Mouse (Mus musculus) midbrain, embryonic 12.5 days (tissue): ENCODE measurements around the gene Rtn3. TPM values are rescaled to one million over a fixed set of nuclear protein-coding genes. Genes with fewer than 3 reads are reported as not detected.

Experiments used
- ATAC-seq: fragments of 200-750 bp; cut with Nextera tagmentation; 2 replicates; pipeline ENCODE4 v1.8.0; 2017; ENCODE audit warnings: low read depth, moderate TSS enrichment, moderate library complexity; ENCODE audit not compliant: low FRiP score
- H3K27ac ChIP-seq: fragments of 300-500 bp; sonication (generic); replicated peaks from 2 replicates; pipeline ENCODE4 v1.5.1; 2016; ENCODE audit warnings: mild to moderate bottlenecking
- H3K27me3 ChIP-seq: fragments of 300-500 bp; sonication (generic); 2 replicates; pipeline ENCODE4 v1.6.1; 2016; ENCODE audit warnings: mild to moderate bottlenecking
- H3K36me3 ChIP-seq: fragments of 300-500 bp; sonication (generic); 2 replicates; pipeline ENCODE4 v1.6.1; 2016
- H3K4me1 ChIP-seq: fragments of 300-500 bp; sonication (generic); 2 replicates; pipeline ENCODE4 v1.6.1; 2016
- H3K4me2 ChIP-seq: fragments of 300-500 bp; sonication (generic); replicated peaks from 2 replicates; pipeline ENCODE4 v1.6.1; 2016; ENCODE audit warnings: mild to moderate bottlenecking, moderate library complexity
- H3K4me3 ChIP-seq: fragments of 300-500 bp; sonication (generic); 2 replicates; pipeline ENCODE4 v1.5.1; 2016; ENCODE audit warnings: mild to moderate bottlenecking
- H3K9ac ChIP-seq: fragments of 300-500 bp; sonication (generic); replicated peaks from 2 replicates; pipeline ENCODE4 v1.6.1; 2016; ENCODE audit warnings: mild to moderate bottlenecking, moderate library complexity
- H3K9me3 ChIP-seq: fragments of 300-500 bp; sonication (generic); 2 replicates; pipeline ENCODE4 v1.6.1; 2016; ENCODE audit warnings: mild to moderate bottlenecking
- WGBS: fragments of 180-500 bp; shearing (Covaris S2); methylation state at CpG from one replicate; pipeline ENCODE4 v1.1.7; 2016; 5-methylcytosine and 5-hydroxymethylcytosine counted together
- polyA plus RNA-seq: library from polyadenylated mRNA; unstranded; fragments of >200 nt; fragmentation: Nextera tagmentation; extraction: Ambion mirVana; gene quantifications from 2 replicates; pipeline ENCODE4 v1.2.1, GENCODE M21; 2016

The Rtn3 gene
- polyA plus RNA-seq, 1 experiment from 2014 or later = 481 TPM

- H3K27ac ChIP-seq = 0 out of 2 replicates have a peak overlapping the region, but pooled peaks have one; percentile 15
- no peak overlapping the region for H3K9ac ChIP-seq
- WGBS = 83% methylated on average over 5 of the region's 5 CpGs
- H3K27me3 ChIP-seq = no peaks in the 10 kb centered on the region
- H3K4me2 ChIP-seq = no peak overlapping the region
- H3K4me1 ChIP-seq = 0 out of 2 replicates have a peak, but pooled peaks cover 3% of the 10 kb centered on the region
- H3K4me3 ChIP-seq = no peak overlapping the region
- no peaks in the 10 kb centered on the region for H3K9me3 ChIP-seq
- ATAC-seq = no peak
- peaks cover 48% of the 10 kb centered on the region for H3K36me3 ChIP-seq
Measured at GRCm38 (mm10) chr19:7436061-7436970, 46.8 kb downstream of the Rtn3 start.

- no peaks in the 10 kb centered on the region for H3K27me3 ChIP-seq
- H3K4me1 ChIP-seq = 0 out of 2 replicates have a peak, but pooled peaks cover 3% of the 10 kb centered on the region
- H3K4me3 ChIP-seq = no peak overlapping the region
- WGBS = 100% methylated on average over 2 of the region's 2 CpGs
- no peak overlapping the region for H3K4me2 ChIP-seq
- H3K9ac ChIP-seq = no peak overlapping the region
- no peaks in the 10 kb centered on the region for H3K9me3 ChIP-seq
- no peak overlapping the region for H3K27ac ChIP-seq
- peaks cover 56% of the 10 kb centered on the region for H3K36me3 ChIP-seq
- ATAC-seq = no peak
Measured at GRCm38 (mm10) chr19:7434887-7435286, 48.2 kb downstream of the Rtn3 start.

GRCm38 (mm10) chr19:7425398-7425775, 57.7 kb downstream of the Rtn3 start:
- ATAC-seq = no peak
- Histone ChIP-seq H3K9me3 (no peaks in the 10 kb centered on the region), H3K4me3 (no peak overlapping the region), H3K27ac (peak overlapping the region; percentile 79; the same call in 1 of the 2 replicates), H3K9ac (no peak overlapping the region), H3K27me3 (no peaks in the 10 kb centered on the region), H3K4me2 (no peak overlapping the region), H3K36me3 (peaks cover 80% of the 10 kb centered on the region), H3K4me1 (peaks cover 46% of the 10 kb centered on the region)
- 55% methylated on average over 3 of the region's 3 CpGs for WGBS

GRCm38 (mm10) chr19:7424590-7425397, 58.3 kb downstream of the Rtn3 start:
- H3K9me3 ChIP-seq = no peaks in the 10 kb centered on the region
- H3K4me2 ChIP-seq = peak overlapping the region; percentile 80; the same call in 1 of the 2 replicates
- peaks cover 52% of the 10 kb centered on the region for H3K4me1 ChIP-seq
- peak overlapping the region; percentile 100; the same call in 1 of the 2 replicates for H3K9ac ChIP-seq
- no peak overlapping the region for H3K4me3 ChIP-seq
- peak overlapping the region; percentile 79 for H3K27ac ChIP-seq
- no peaks in the 10 kb centered on the region for H3K27me3 ChIP-seq
- H3K36me3 ChIP-seq = peaks cover 83% of the 10 kb centered on the region
- WGBS = 71% methylated on average over 8 of the region's 8 CpGs
- no peak for ATAC-seq

- Histone ChIP-seq H3K4me1 (peaks cover 59% of the 10 kb centered on the region), H3K9me3 (no peaks in the 10 kb centered on the region), H3K36me3 (peaks cover 78% of the 10 kb centered on the region), H3K4me3 (peak overlapping the region; percentile 40; the same call in 1 of the 2 replicates), H3K27me3 (no peaks in the 10 kb centered on the region), H3K9ac (peak overlapping the region; percentile 100; the same call in 1 of the 2 replicates), H3K4me2 (peak overlapping the region; percentile 80), H3K27ac (peak overlapping the region; percentile 79)
- no peak for ATAC-seq
- 52% methylated on average over 7 of the region's 7 CpGs for WGBS
Measured at GRCm38 (mm10) chr19:7424131-7424530, 59.0 kb downstream of the Rtn3 start.

GRCm38 (mm10) chr19:7423656-7424030, 59.4 kb downstream of the Rtn3 start:
- Histone ChIP-seq H3K4me1 (peaks cover 64% of the 10 kb centered on the region), H3K4me3 (peak overlapping the region; percentile 40), H3K4me2 (peak overlapping the region; percentile 80), H3K9me3 (no peaks in the 10 kb centered on the region), H3K36me3 (peaks cover 74% of the 10 kb centered on the region), H3K9ac (peak overlapping the region; percentile 100), H3K27me3 (no peaks in the 10 kb centered on the region), H3K27ac (peak overlapping the region; percentile 79)
- no peak; the same call in 1 of the 2 replicates for ATAC-seq
- 25% methylated on average over 16 of the region's 16 CpGs for WGBS

DNA sequence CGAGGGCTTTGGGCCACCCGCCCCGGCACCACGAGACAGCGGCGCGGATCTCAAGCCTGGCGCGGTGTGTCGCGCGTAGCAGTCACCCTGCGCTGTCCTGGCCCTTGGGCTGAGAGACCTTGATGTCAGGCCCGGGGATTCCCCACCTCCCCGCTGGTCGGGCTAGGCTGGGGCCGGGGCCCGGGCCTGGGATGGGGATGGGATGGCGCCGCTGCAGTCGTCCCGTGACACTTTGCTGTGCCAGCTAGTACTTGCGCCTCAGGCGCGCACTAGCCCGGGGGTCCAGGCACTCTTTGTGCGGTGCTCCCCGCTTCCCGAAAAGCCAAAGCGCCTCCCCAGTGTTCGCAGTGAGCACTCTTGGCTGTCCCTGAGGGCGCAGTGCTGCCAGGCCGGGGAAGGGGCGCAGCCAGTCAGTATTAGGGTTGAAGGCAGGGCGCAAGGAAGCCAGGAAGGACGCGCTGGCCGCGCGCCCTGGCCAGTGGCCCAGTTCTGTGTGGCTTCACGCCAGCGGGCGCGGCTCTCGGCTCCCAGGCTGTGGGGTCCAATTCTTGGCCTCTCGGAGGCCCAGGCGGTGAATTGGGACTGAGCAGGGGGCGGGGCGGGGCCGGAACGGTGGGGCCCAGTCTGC, 59.9 kb downstream of the Rtn3 start:
- Histone ChIP-seq H3K4me3 (peak overlapping the region; percentile 40), H3K36me3 (peaks cover 69% of the 10 kb centered on the region), H3K27ac (peak overlapping the region; percentile 79), H3K4me2 (peak overlapping the region; percentile 80), H3K4me1 (peaks cover 64% of the 10 kb centered on the region), H3K27me3 (no peaks in the 10 kb centered on the region), H3K9me3 (no peaks in the 10 kb centered on the region), H3K9ac (peak overlapping the region; percentile 100)
- peak; percentile 44 for ATAC-seq
- 8% methylated on average over 51 of the region's 51 CpGs for WGBS

DNA sequence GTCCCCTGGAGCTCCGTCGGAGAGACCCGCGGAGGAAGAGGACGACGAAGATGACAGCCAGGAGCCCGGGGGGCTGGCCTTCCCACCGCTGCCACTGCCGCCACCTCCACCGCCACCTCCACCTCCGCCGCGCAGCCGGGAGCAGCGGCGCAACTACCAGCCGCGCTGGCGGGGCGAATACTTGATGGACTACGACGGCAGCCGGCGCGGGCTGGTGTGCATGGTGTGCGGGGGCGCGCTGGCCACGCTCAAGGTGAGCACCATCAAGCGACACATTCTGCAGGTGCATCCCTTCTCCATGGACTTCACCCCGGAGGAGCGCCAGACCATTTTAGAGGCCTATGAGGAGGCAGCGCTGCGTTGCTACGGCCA, 60.4 kb downstream of the Rtn3 start:
- WGBS = 6% methylated on average over 34 of the region's 35 CpGs
- no peak for ATAC-seq
- H3K36me3 ChIP-seq = peaks cover 64% of the 10 kb centered on the region

DNA sequence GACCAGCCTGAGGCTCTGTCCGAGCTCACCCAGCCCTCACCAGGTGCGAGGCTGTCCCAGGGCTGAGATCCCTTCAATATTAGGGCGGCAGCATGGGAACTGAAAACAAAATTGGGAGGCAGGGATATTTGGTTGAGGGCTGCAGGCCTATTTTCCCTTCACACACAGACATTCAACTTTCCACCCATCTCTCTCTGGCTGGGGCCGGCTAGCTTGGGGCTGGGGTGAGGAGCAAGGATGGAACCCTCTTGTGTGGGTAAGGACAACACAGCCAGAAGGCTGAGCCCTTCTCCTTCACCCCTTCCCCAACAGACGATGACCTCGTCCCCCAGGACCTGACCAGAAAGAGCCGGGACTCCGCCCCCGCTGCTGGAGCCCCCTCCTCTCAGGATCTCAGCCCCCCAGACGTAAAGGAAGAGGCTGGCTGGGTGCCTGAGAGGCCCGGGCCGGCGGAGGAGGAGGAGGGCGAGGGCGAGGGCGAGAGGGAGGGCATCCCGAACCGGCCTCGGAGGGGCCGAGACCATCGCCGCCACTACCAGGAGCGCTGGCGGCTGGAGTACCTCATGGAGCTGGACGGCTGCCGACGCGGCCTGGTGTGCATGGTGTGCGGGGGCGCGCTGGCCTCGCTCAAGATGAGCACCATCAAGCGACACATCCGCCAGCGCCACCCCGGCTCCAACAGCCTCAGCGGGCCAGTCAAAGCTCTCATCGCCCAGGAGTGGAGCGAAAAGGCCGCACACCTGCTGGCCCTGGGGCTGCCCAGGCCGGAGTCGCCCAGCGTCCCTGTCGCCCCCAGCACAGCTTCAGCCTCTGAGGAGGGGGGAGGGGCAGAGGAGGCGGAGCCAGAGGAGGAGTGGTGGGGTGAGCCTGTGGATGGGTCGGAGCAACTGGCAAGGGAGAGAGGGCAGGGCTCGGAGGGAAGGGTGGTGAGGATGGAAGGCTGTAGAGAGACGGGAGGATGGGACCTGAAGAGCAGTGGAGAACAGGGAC, 61.2 kb downstream of the Rtn3 start:
- H3K9me3 ChIP-seq = no peaks in the 10 kb centered on the region
- peak overlapping the region; percentile 79 for H3K27ac ChIP-seq
- 9% methylated on average over 44 of the region's 48 CpGs for WGBS
- no peaks in the 10 kb centered on the region for H3K27me3 ChIP-seq
- ATAC-seq = peak; percentile 57
- H3K4me2 ChIP-seq = peak overlapping the region; percentile 80
- H3K36me3 ChIP-seq = peaks cover 57% of the 10 kb centered on the region
- peak overlapping the region; percentile 100 for H3K9ac ChIP-seq
- peaks cover 64% of the 10 kb centered on the region for H3K4me1 ChIP-seq
- H3K4me3 ChIP-seq = peak overlapping the region; percentile 40

More for the DNA sequence above, 60.4 kb downstream of the Rtn3 start:
- Histone ChIP-seq H3K4me2 (peak overlapping the region; percentile 80), H3K4me3 (peak overlapping the region; percentile 40), H3K27me3 (no peaks in the 10 kb centered on the region), H3K4me1 (peaks cover 64% of the 10 kb centered on the region), H3K9ac (peak overlapping the region; percentile 100), H3K9me3 (no peaks in the 10 kb centered on the region), H3K27ac (peak overlapping the region; percentile 79)

- Histone ChIP-seq H3K27me3 (0 out of 2 replicates have a peak, but pooled peaks cover under 1% of the 10 kb centered on the region), H3K9me3 (no peaks in the 10 kb centered on the region), H3K27ac (peak overlapping the region; percentile 79), H3K4me2 (peak overlapping the region; percentile 80), H3K9ac (peak overlapping the region; percentile 100), H3K4me3 (peak overlapping the region; percentile 40), H3K4me1 (peaks cover 71% of the 10 kb centered on the region), H3K36me3 (peaks cover 48% of the 10 kb centered on the region)
- WGBS = 43% methylated on average over 27 of the region's 27 CpGs
- no peak for ATAC-seq
Measured at GRCm38 (mm10) chr19:7420841-7421601, 62.1 kb downstream of the Rtn3 start.
